Mouse (Mus musculus) layer of hippocampus, postnatal 25 days (tissue): Measurements from ENCODE around the gene Art3. TPM values are rescaled to one million over a fixed set of nuclear protein-coding genes. Genes with fewer than 3 reads are reported as not detected.
"Not testable (repeated sequence)": the region's sequence is repeated elsewhere in the genome, so short reads cannot be mapped to it uniquely, and the experiment has no call there.

Source experiments
- DNase-seq, 2 experiments: peaks; one replicate each; pipeline ENCODE4 v3.0.0; 2022; ENCODE audit warnings: mixed read lengths in 2 of 2, low spot score in 1 of 2; ENCODE audit errors: extremely low spot score in 1 of 2
- total RNA-seq, 2 experiments: library from RNA; stranded (reverse); gene quantifications; 2 replicates each; pipeline ENCODE4 v1.2.3; 2021

Gene Art3
- total RNA-seq, 2 experiments from 2014 or later, result 5.0 to 5.5 TPM

- DNase-seq, result no peak
These were observed 773 bp downstream of the Art3 start for GRCm38 (mm10) chr5:92332359-92332840.

GRCm38 (mm10) chr5:92336743-92337142 lies 5.1 kb downstream of the Art3 start:
- DNase-seq, result no peak

- no peak for DNase-seq
These were observed 9.0 kb downstream of the Art3 start for GRCm38 (mm10) chr5:92340606-92341005.

- no peak for DNase-seq
These were observed 13.4 kb downstream of the Art3 start for GRCm38 (mm10) chr5:92345006-92345405.

GRCm38 (mm10) chr5:92348794-92349413 lies 17.3 kb downstream of the Art3 start, which contains the start of gene Cxcl10:
Cxcl10 (minus strand) TSS chr5:92348889.
- no peak for DNase-seq

- DNase-seq, result no peak
These were observed 18.1 kb downstream of the Art3 start for GRCm38 (mm10) chr5:92349731-92350130.

GRCm38 (mm10) chr5:92352716-92353115 lies 21.1 kb downstream of the Art3 start:
- DNase-seq, result not testable (repeated sequence)

GRCm38 (mm10) chr5:92353517-92353916 lies 21.9 kb downstream of the Art3 start:
- no peak for DNase-seq

GRCm38 (mm10) chr5:92358033-92358432 lies 26.4 kb downstream of the Art3 start:
- no peak for DNase-seq

- DNase-seq, result no peak
These were observed 27.3 kb downstream of the Art3 start for GRCm38 (mm10) chr5:92358767-92359455.

- no peak for DNase-seq
These were observed 31.6 kb downstream of the Art3 start for GRCm38 (mm10) chr5:92363179-92363578.

- no peak for DNase-seq
These were observed 32.4 kb downstream of the Art3 start for GRCm38 (mm10) chr5:92364011-92364410.

- DNase-seq, result no peak
These were observed 33.6 kb downstream of the Art3 start for GRCm38 (mm10) chr5:92365146-92365705.

GRCm38 (mm10) chr5:92366565-92366964 lies 34.9 kb downstream of the Art3 start:
- DNase-seq, result no peak

GRCm38 (mm10) chr5:92368392-92368791 lies 36.8 kb downstream of the Art3 start:
- no peak for DNase-seq

- peak in 1 of 2 experiments; percentile 35 for DNase-seq
These were observed 37.7 kb downstream of the Art3 start for GRCm38 (mm10) chr5:92369151-92369994.

- no peak for DNase-seq
These were observed 38.8 kb downstream of the Art3 start for GRCm38 (mm10) chr5:92370392-92370791.

- DNase-seq, result no peak
These were observed 39.3 kb downstream of the Art3 start for GRCm38 (mm10) chr5:92370891-92371290.

GRCm38 (mm10) chr5:92371361-92371976 lies 39.8 kb downstream of the Art3 start:
- no peak for DNase-seq

GRCm38 (mm10) chr5:92372605-92373004 lies 41.0 kb downstream of the Art3 start:
- DNase-seq, result no peak
